Mouse (Mus musculus) erythroblast, embryonic 14.5 days (primary cell): ENCODE results near the gene Ctc1.
"Not testable (repeated sequence)": the region's sequence is repeated elsewhere in the genome, so short reads cannot be mapped to it uniquely, and the experiment has no call there.

Experiments used
- GATA1 ChIP-seq: IDR thresholded peaks from 2 replicates; pipeline ENCODE4 v1.6.1; 2012; ENCODE audit warnings: low read length, inconsistent platforms, mixed read lengths
- TAL1 ChIP-seq: IDR thresholded peaks from 3 replicates; pipeline ENCODE4 v1.6.1; 2012; ENCODE audit warnings: low read length, inconsistent platforms, mixed read lengths

DNA sequence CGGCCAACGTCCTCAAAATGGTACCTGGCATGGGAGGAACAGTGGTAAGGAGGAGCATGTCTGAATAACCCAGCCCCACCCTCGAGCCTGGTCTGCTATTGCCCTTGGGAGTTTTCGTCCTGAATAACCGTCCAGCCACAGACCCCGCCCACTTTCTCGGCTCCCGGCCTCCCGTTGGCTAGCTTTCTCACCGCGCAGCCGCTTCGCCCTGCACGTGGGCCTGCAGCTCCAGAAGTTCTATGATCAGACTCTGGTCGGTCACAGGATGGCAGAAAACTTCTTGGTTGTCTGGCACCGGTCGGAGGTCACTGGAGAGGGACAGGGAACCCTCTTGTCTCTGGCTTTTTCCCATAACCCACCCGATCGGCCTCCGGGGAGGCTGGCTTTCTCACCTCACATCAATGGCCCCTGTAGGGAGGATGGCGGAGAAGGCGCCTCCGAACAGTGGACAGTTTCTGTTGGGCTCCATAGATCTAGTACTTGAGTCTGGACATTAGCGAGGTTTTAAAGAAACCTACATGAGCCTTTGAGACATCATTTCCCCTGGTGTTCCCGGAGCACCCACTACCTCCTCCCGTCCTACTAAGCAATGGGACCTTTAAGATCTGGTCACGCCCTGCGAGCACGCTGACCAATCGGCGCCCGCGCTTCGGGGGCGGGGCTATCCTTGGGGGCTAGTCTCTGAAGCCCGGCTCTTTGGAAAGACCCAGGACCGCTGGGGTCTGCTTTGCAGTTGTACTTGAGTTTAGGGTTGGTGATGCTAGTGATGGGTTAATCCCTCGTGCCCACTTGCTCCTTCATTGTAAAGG is 42.3 kb upstream of the Ctc1 start:
- not testable (repeated sequence) for TF ChIP-seq TAL1, GATA1
